Mouse (Mus musculus): Measurements from ENCODE around the gene 4933430I17Rik.
A peak's percentile ranks its signal among the peaks of the same experiment; 100 is the strongest.
"Not testable (repeated sequence)": the region's sequence is repeated elsewhere in the genome, so short reads cannot be mapped to it uniquely, and the experiment has no call there.

Gene 4933430I17Rik

DNA sequence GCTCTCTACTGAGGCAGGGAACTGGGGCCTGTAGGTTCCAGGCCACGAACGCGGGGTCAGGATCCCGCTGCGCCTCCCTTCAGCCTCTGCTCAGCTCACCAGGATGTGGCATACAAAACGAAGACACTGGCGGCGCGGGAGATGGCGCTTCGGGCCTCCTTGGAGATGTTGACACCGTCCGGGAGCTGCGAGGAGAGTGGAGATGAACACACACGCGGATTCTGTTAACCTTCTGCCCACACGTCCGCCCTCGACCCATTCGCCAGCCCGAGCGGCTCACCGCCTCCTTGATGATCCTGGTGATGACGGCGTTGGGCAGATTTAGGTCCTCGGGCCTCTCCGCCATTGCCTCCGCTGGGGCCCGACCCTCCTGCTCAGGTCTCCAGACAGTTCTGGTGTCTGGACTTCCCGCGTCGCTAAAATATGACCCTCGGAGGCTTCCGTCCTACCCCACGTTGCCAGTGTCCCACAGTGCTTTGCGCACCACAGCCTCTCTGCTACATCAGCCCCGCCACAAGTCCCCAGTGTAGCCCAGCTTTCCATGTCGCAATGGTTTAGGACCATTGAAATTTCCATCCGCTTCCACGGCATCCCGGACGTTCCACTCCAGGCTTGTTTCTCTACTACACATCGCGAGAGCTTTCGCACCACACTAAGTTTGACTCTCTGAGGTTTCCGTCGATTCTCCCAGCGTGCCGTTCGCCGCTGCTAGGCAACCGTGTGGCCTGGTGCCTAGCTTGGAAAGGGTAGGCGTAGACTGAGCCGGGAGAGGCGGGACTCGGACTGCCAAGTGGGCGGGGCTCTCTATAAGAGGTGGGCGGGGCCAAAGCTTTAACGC is at the start of gene 4933430I17Rik, which contains the start of gene Pole3:
TSS of gene 4933430I17Rik (plus strand) at position 719 of the 838 bp plus-strand sequence.
TSS of gene Pole3 (minus strand) at position 418 of the 838 bp plus-strand sequence.
- DNase-seq (ENCODE audit: low spot score in 2 of 2): peak; percentile 94 to 96

DNA sequence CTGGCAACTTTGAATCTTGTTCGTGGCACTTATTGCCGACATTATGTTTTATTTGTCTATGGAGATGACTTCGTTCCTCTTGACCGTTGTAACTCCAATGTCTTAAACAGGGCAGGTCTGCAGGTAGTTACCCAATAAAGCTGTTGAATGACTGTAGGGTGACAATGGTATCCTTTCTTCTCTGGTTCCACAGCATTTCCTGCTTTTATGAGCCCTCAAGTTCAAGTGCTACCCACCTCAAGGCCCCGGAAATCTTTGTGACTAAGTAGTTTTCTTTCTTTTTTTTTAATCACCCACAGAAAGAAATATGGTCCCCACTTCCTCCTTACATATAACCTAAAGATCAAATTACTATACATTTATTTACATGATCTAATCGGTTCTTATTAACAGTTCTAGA is 49.4 kb upstream of the 4933430I17Rik start:
- no peak for DNase-seq (ENCODE audit: low spot score in 2 of 2)

DNA sequence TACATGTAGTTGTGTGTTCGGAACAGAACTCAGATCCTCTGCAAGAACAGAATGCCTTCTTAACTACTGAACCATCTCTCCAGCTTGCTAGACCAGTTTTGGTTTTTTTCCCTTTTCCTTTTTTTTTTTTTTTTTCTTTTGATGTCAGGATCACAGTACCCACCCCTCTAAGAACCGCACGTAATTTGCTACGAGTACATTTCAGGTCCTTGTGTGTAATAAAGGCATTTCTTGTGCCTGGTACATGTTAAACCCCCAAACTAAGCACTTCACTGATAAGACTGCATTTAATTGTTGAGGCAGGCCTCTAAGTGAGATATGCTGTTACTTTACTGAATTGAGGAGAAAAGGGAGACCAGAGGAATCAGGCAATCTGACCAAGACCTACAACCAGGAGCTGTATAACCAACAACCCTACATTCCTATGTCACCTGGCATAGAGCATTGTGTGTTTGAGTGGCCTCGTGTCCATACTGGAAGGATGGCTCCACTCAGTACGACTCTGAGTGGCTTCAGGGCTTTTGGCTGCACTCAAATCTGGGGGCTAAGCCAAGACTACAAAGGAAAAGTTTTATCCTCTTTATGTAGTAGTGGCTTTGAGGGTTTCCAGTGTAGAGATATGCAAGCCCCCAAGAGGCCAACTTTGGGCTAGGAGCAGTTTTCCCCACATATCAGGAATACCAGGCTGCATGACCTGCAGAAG is 47.5 kb upstream of the 4933430I17Rik start:
- DNase-seq (ENCODE audit: low spot score in 2 of 2): no peak

DNA sequence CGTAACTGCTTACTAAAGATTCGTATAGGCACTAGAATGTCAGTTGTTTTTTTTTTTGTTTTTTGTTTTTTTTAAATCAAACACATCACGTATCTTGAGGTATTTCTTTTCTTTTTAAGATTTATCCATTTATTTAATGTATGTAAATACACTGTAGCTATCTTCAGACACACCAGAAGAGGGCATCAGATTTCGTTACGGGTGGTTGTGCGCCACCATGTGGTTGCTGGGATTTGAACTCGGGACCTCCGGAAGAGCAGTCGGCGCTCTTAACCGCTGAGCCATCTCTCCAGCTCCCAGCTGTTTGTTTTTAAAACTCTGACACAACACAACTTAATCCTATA is 45.6 kb upstream of the 4933430I17Rik start:
- not testable (repeated sequence) for DNase-seq (ENCODE audit: low spot score in 2 of 2)

DNA sequence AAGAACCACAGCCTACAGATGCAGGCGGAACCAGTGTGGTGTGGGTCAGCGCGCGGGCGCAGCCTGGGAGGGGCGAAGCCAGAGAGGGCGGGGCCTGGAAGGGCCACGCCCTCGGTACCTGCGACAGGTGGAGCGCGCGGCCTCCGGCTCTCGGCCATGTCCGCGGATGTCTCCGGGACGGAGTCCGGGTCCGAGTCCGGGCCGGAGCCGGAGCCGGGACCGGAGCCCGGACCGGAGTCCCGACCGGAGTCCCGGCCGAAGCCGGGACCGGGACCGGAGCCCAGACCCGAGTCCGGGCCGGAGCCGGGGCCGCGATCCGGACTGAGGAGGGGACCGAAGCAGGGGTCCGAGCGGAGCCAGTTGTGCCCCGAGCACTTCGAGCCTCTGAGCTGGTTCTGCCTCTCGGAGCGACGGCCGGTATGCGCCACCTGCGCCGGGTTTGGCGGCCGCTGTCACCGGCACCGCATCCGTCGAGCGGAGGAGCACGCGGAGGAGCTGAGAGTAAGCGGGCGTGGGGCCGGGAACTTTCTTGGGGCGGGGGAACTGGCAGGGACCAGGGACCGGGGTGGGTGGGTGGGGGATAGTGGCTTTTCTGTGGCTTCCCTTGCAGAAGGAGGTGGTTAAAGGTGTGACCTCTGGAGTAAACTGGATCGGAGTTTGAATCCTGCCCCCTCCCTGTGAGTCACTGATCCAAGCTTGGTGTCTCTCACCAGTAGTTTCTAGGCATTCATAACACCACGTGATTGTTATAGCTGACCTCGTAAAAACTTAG is 45.0 kb upstream of the 4933430I17Rik start, which contains the start of gene Bspry:
TSS of gene Bspry (plus strand) at position 117 of the 772 bp plus-strand sequence.
- DNase-seq (ENCODE audit: low spot score in 2 of 2): peak; percentile 50 to 59

DNA sequence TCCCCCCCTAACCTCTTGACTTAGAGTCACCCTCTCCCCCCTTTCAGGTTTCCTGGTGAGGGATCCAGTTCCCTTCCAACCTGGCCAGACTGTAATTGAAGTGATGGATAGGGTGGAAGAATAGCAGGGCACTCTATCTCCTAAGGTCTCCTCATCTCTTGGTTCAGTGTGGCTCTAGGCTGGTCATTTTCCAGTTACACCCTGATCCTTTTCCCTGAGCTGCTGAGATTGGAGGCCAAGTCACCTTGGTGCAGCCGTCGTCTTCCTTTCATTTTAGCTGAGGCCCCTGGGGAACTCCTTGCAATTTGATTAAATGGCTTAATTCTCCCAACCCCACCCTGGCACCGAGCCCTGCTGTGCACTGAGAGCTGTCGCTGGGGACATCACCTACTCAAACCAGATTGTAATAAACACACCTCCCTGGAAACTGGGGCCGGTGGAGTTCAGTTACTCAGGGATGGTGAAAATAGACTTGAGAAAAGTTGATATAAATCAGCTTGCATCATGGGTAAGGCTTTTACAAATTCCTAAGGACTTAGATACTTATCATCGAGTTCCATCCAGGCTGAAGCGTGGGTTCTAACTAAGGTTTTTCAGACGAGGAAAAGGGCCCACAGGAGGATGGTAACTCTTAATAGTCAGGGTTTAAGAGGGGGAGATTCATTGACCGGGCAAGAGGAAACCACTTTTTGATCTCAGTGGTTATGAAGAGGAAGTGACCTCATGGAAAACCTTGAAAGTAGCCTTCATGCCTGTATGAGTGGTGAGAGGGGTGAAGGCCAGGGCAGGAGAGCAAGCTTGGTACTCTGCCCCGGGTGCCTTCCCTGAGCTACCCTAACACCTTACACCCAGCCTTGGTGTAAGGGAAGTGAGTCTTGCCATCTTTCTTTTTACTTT is 44.2 kb upstream of the 4933430I17Rik start:
- DNase-seq (ENCODE audit: low spot score in 2 of 2): no peak

DNA sequence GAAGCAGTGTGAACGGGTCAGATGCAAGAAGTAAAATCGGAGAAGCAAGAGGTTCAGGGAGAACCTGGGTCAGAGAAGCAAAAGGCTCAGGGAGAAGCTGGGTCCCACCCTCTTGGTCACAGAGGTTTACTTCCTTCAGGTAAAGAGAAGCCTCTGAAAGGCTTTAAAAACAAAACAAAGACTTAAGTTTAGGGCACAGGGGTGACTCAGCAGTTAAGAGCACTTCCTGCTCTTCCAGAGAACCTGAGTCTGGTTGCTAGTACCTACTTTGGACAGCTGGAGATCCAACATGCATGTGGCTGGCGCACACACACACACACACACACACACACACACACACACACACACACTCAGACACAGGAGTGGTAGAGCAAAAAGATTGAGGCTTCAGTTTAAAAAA is 40.2 kb upstream of the 4933430I17Rik start:
- DNase-seq (ENCODE audit: low spot score in 2 of 2): no peak

DNA sequence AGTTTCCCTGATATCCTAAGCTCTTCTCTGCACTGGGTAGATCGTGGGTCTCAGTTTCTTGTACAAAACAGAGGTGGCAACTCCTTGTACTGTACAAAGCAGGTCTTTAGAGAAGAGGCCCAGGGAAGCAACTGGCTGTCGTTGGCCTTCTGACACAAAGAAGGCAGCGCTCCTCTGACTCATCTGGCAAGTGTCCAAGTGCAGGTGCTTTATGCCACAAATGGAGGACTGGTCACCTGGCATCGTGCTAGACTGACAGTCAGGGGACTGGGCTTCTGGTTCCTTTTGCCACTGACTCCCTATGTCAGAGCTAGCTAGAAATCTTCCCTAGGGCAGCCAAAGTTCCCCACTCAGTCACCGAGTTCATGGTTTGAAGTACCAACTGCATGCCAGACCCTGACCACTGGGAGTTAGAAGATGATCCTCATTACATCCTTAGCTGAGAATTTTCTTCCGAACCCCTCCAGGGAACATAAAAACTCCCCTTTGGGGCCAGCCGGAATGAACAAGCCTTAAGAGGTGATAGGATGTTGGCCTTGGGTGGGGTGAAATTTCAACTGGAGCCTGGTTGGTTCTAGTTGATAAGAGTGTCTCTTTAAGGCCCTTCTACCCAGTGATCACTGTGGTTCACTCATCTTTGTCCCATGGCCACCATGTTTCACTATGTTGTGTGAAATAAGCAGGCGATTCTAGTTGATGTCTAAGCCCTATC is 39.6 kb upstream of the 4933430I17Rik start:
- DNase-seq (ENCODE audit: low spot score in 2 of 2): peak; percentile 43 to 45

DNA sequence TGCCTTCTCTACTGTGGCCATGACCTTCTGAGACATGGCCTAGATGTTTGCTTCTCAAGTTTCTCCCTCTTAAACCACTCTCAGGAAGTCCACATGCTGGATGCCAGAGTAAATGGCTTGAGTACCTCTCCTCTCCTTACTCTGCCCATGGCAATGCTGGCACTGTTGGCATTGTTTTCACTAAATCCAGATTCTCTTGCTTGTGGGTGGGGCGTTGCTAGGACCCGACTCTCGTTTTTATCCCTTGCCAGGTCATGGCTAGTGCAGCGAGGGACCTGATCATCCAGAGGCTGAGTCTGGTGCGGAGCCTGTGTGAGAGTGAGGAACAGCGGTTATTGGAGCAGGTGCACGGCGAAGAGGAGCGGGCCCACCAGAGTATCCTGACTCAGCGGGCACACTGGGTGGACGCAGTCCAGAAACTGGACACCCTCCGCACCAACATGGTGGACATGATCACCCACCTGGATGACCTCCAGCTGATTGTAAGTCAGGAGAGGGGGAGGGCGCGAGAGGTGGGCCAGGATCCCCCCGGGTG is 38.9 kb upstream of the 4933430I17Rik start:
- no peak for DNase-seq (ENCODE audit: low spot score in 2 of 2)

DNA sequence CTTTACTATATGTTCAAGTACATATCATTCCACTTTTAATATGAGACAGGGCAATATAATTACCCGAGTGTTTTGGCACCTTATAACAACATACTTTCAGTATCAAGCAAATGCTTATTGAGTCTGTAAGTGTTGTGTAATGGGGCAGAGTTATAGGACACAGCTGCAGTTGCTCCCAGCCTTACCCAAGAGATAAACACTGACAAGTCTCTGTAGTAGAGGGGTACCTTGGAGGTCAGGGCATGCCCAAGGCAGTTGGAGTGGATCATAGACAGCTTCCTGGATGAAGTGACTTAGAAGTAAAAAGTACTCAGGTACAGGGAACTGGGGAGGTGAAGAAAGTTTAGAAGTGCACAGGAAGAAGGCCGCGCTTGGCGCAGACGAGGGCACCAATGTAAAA is 38.0 kb upstream of the 4933430I17Rik start:
- DNase-seq (ENCODE audit: low spot score in 2 of 2): no peak

DNA sequence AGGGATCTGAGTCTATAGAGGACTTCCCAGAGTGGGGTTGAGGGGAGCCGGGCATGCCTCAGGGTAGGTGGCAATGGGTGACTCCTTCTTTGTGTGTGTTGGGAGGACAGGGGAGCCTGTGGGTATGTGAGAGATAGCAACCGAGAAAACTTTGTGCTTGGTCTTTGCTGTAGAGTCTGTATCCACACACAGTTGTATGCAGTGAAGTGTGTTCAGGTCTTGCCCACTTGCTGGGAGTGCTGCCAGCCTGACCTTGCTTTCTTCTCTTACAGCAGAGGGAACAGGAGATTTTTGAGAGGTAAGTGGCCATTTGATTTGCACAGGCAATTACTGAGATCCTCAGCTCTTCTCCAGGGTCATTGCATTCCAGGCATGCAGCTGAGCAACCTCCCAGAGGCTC is 37.3 kb upstream of the 4933430I17Rik start:
- no peak for DNase-seq (ENCODE audit: low spot score in 2 of 2)

DNA sequence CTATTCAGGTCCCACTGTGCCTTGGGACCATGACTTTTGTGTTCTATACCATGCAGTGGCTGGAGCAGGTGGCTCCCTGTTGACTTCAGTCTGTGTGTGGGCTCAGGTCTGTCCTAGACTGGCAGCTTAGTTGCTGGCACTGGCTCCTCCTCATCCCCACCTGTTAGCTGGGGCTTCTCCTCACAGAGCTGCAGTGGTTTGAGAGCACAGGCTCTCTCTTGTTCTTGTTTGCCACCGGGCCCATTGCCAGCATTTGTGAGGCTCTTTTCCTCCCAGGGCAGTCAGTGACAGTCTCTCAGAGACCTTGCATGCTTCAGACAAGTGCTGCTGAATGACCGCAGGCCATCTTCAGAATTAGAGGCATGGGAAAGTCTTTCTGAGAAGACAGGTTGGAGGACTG is 32.5 kb upstream of the 4933430I17Rik start:
- DNase-seq (ENCODE audit: low spot score in 2 of 2): no peak

DNA sequence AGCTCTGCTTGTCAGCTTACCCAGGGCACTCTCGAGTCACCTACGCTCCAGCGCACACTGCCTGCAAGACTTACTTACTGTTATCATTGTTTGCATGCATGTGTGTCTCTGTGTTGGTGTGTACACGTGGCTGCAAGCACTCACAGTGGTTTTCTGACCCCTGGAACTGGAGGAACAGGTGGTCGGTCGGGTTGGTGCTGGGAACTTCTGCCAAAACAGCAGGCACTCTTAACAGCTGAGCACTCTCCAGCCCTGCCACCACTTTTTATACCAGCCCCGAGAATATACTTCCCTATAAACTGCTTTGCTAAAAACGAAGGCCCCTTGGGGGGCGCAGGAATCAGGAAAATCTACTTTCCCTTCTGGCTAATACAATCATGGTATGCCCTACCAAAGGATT is 30.9 kb upstream of the 4933430I17Rik start:
- no peak for DNase-seq (ENCODE audit: low spot score in 2 of 2)

DNA sequence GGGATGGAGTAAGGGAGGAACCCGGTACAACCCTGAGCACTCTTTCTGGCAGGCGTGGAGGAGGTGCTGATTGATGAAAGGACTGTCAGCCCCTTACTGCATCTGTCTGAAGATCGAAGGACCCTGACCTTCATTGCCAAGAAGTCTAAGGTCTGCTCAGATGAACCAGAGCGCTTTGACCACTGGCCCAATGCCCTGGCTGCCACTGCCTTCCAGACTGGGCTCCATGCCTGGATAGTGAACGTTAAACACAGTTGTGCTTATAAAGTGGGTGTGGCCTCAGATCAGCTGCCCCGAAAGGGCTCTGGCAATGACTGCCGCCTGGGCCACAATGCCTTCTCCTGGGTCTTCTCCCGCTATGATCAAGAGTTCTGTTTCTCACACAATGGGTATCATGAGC is 29.2 kb upstream of the 4933430I17Rik start:
- DNase-seq (ENCODE audit: low spot score in 2 of 2): no peak

DNA sequence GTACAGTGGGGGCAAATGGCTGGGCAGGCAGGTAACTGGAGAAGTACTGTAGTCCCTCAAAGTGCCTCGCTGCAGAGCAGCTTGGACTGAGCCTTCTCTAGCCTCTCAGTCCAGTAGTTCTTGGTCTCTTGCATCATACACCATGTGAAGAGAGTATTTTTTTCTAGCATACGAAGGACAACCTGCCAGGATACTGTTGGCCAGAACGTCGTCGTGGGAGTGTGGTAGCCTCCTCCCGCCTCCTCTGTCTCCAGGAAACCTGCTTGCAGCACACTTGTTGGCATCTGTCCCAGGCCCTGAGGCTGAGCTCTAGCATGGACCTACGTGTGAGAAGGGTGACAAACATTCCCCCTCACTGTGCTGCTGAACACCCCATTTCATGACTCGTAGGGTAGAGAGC is 28.4 kb upstream of the 4933430I17Rik start:
- DNase-seq (ENCODE audit: low spot score in 2 of 2): no peak

DNA sequence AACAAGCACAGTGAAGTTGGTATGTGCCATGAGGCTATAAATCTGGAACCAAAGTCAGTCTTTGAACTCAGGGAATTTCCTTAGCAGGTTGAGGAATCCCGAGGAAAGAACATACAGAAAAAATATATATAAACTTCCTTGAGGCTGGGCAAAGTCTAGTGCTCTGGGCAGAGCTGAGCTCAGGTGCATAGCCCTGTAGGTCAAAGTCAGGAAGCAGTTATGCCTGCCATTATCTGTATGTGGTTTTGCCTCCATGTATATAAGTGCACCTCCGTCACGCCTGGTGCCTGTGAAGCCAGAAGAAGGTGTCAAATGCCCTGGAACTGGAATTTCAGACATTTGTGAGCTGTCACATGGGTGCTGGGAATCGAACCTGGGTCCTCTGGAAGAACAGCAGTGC is 24.4 kb upstream of the 4933430I17Rik start:
- no peak for DNase-seq (ENCODE audit: low spot score in 2 of 2)

DNA sequence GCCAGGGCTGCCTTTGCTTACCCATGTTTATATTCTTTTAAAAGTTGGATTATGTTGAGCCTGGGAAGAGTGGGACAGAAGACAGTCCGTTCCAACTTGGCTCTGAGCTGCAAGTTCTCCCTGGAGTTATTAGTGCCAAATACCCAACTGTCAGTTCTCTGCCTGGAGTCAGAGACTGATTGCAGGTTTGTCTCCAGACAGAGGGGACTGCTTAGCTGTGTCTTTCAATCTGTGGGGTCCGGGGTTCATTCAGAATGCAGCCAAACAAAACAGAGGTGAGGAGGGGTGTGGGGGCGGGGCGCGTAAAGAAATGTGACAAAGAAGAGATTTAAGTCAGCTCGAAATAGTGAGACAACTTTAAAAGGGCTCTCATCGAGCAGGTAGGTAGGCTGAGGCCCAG is 23.6 kb upstream of the 4933430I17Rik start:
- DNase-seq (ENCODE audit: low spot score in 2 of 2): no peak

DNA sequence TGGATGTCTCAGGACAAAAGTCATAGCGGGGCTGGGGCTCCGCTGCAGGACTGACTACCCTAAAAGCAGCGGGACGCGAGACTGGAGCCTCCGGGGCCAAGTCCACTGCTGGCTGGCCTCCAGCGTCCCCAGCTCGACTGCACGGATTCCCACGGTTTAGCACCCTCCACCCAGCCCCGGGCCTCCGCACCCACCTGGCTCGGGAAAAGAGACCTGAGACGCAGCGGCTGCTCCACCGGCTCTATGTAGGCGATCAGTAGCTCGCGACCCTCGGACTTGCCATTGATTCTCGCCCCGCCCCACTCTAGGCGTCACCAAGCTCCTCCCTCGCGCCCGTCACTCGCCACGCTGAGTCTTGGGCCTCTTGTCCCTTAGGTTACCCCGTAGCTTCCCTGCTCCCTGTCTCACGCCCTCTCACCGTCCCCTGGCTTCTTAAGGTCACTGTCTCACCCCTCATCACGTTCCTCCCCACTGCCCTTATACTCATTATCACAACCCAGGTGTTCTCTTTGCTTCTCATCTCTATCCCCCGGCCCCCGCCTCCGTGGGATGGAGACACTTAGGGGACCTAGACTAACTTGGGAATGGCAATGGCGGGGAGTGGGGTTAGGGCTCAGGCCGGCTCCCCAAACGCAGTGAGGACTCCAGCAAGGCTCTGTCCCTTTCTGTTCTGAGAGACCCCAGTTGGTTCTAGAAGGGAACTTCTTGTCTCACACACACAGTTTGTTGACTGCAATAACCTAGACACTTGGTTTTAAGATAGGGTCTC is 23.0 kb upstream of the 4933430I17Rik start:
- peak; percentile 82 to 94 for DNase-seq (ENCODE audit: low spot score in 2 of 2)

DNA sequence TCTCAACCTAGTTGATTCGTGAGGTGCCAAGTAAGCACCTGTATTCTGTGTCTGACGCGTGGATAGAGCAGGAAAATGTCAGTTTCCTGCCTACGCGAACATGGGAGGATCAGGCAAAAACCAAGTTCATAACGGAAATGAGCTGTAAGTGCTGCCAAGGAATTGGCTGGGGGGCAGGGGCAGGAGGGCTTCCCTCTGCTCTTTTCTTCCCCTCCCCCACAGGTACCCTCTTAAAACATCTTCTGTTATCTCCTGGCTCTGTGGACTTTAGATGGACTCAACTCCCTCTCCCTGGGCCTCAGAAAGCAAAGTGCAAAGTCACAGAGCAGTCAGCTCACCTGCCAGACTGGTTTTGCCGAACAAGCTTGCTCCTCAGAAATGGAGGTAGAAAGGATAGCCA is 22.2 kb upstream of the 4933430I17Rik start:
- no peak for DNase-seq (ENCODE audit: low spot score in 2 of 2)
